Mouse (Mus musculus) gastrocnemius, postnatal 10 days (tissue): Measurements from ENCODE around the gene Gfap. TPM values are rescaled to one million over a fixed set of nuclear protein-coding genes. Genes with fewer than 3 reads are reported as not detected.

ENCODE experiments used
- total RNA-seq, 2 experiments: library from RNA; stranded (reverse); gene quantifications; 2 replicates each; pipeline ENCODE4 v1.2.3; 2021

Gene Gfap
- total RNA-seq, 2 experiments from 2014 or later, result 0.09 to 0.61 TPM

Other genes starting within 250 kb of the Gfap start
- gene Meioc, start 237.2 kb downstream of the Gfap start, total RNA-seq, result not detected
- gene Ccdc43, start 203.1 kb downstream of the Gfap start, total RNA-seq, result 10 to 100 TPM; 81.8 to 88.6 TPM
- 1 to 10 TPM; 2.2 to 3.0 TPM for gene Adam11, start 139.5 kb downstream of the Gfap start, total RNA-seq
- 10 to 100 TPM; 23.7 to 27.6 TPM for gene Gjc1, start 81.2 kb downstream of the Gfap start, total RNA-seq
- 1 to 10 TPM; 2.8 to 4.2 TPM for gene Higd1b, start 65.1 kb downstream of the Gfap start, total RNA-seq
- 10 to 100 TPM; 49.5 to 52.3 TPM for gene Eftud2, start 19.9 kb downstream of the Gfap start, total RNA-seq
- gene Ccdc103, start 19.7 kb downstream of the Gfap start, total RNA-seq, result under 1 TPM in 1 of 2 experiments, not detected in 1; 0.14 TPM
- not detected for gene Fam187a, start 15.7 kb downstream of the Gfap start, total RNA-seq
- 1 to 10 TPM; 4.0 to 5.7 TPM for gene Kif18b, start 24.2 kb upstream of the Gfap start, total RNA-seq
- gene C1ql1, start 45.8 kb upstream of the Gfap start, total RNA-seq, result under 1 TPM; 0.31 to 0.93 TPM
- 10 to 100 TPM; 41.5 to 49.7 TPM for gene Nmt1, start 127.3 kb upstream of the Gfap start, total RNA-seq
- gene Dcakd, start 127.4 kb upstream of the Gfap start, total RNA-seq, result 10 to 100 TPM; 34.9 to 45.5 TPM
- 1 to 10 TPM; 5.8 to 8.6 TPM for gene Plcd3, start 200.7 kb upstream of the Gfap start, total RNA-seq
- 10 to 100 TPM; 34.9 to 50.5 TPM for gene Acbd4, start 200.8 kb upstream of the Gfap start, total RNA-seq
- gene Hexim1, start 215.3 kb upstream of the Gfap start, total RNA-seq, result 10 to 100 TPM; 24.0 to 26.7 TPM
- gene Hexim2, start 231.5 kb upstream of the Gfap start, total RNA-seq, result 1 to 10 TPM; 5.8 to 6.7 TPM